Mouse (Mus musculus): ENCODE measurements at regions not wholly inside any gene's neighbourhood (a gene's known extent, or its start where the extent isn't known, plus 50 kb on each side); places are given as distances from the start of the nearest gene placed in this dataset.

- TF ChIP-seq MAX (IDR thresholded peaks at IDR 0.05): no peak
- no peak for TF ChIP-seq MYOD1 (IDR thresholded peaks at IDR 0.05; ENCODE audit: control insufficient read depth, insufficient read length, low read depth)
Measured at GRCm38 (mm10) chr1:183933845-183934244, 79.3 kb upstream of the Dusp10 start.
